12 mouse cellular contexts compared by ENCODE assay signal in the genomic region with DNA sequence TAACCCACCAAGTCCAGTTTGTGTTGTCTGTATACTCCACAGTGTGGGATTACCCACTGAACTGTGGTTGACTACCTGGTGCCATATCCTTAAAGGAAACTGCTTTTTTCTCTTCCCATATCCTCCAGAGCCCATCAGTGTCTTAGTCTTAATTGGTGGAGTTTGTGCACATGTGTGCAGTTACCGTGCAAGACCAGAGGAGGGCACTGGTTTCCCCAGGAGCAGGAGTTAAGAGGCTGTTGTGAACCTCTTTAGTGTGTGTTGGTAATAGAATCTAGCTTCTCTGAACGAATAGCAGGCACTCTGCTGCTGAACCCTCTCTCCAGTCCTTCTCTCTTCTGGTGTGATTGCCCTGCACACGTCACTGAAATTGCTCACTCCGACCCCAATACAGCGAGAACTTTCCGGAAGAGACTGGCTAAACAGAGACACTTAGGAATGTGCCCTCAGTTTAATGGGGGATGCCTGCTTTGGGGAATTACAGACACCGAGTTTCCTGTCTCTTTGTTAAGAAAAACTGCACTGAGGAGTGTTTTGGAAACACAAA. TPM values are rescaled to one million over a fixed set of nuclear protein-coding genes. Genes with fewer than 3 reads are reported as not detected.
DNase-seq lines count a peak whose midpoint lies in the region; TF ChIP-seq lines count a peak whose summit lies in the region.
"Had no signal": no experiment of that assay in that cellular context is flagged by ENCODE, and none has a peak within 500 bp of the region (broad histone marks: within the 10 kb centered on the region; RNA-seq: fewer than 3 reads in every experiment).

No protein-coding gene starts in this region.

- DNase-seq in gastrocnemius, adult 2 months = no peak
- DNase-seq in gastrocnemius, adult 8-10 months (ENCODE audit: low spot score in 2 of 2) = no peak
- peak; percentile 15 for DNase-seq in retina, postnatal 1 day
- DNase-seq in retina, embryonic 14.5 days (ENCODE audit: low spot score) = no peak
- DNase-seq in kidney, adult 8-10 months = peak; percentile 18 to 23
- peak; percentile 5 for DNase-seq in thymus, postnatal 25 days
- no peak for DNase-seq in spleen, adult 18-20 months
- no peak for DNase-seq in left cerebral cortex, postnatal 14 days (ENCODE audit: low spot score in 2 of 2)
- DNase-seq: cerebellum, adult 11 months had no signal

- intact Hi-C loops in gastrocnemius, adult 2 months (cut with DNase I) = no loop called here
- intact Hi-C loops in left cerebral cortex, postnatal 14 days (cut with DNase I) = no loop called here

- H3K4me3 ChIP-seq in gastrocnemius, adult 2 months = no peak overlapping the region
- H3K4me3 ChIP-seq: lung, embryonic 15.5 days; neural tube, embryonic 12.5 days had no signal

- H3K27ac ChIP-seq in gastrocnemius, adult 2 months = no peak overlapping the region
- H3K27ac ChIP-seq: neural tube, embryonic 12.5 days had no signal

- TF ChIP-seq CTCF in gastrocnemius, adult 2 months (IDR thresholded peaks at IDR 0.05) = peak; percentile 46

RNA-seq across cellular contexts. Expression of gene Cdyl2, which starts 39.1 kb away (rescaled TPM):
- 1 to 10 TPM; 2.8 to 3.3 TPM for total RNA-seq in gastrocnemius, adult 2 months (2021)
- 1 to 10 TPM; 2.7 to 4.8 (median 3.2) TPM for total RNA-seq in gastrocnemius, adult 8-10 months (2022)
- 10 to 100 TPM; 18.9 to 20.8 TPM for total RNA-seq in left cerebral cortex, postnatal 14 days (2021)
- total RNA-seq: MEL had no signal

Comparison
In these comparisons a context has a peak if more than half of its experiments do, and no peak if none do; other contexts are left out.
1. DNase-seq: peak in retina, postnatal 1 day (single experiment), kidney, adult 8-10 months (2 of 2) and thymus, postnatal 25 days (single experiment); none in gastrocnemius, adult 2 months (single experiment), gastrocnemius, adult 8-10 months (0 of 2), retina, embryonic 14.5 days (single experiment), spleen, adult 18-20 months (0 of 2) and left cerebral cortex, postnatal 14 days (0 of 2).